Mouse (Mus musculus) small intestine, adult 2 months (tissue): ENCODE results near the gene Nmt1.

Source experiments
- CTCF ChIP-seq: fragments of 200-500 bp; IDR thresholded peaks from 2 replicates; pipeline ENCODE4 v1.5.1; 2012; ENCODE audit warnings: low read depth, mild to moderate bottlenecking, control low read depth, inconsistent platforms, low read length, moderate library complexity, mixed read lengths; ENCODE audit not compliant: insufficient replicate concordance, insufficient read length; ENCODE audit errors: extremely low read depth
- POLR2A ChIP-seq: fragments of 200-500 bp; IDR thresholded peaks from 2 replicates; pipeline ENCODE4 v1.6.1; 2012; ENCODE audit warnings: low read depth, mild to moderate bottlenecking, control low read depth, inconsistent platforms, low read length, moderate library complexity

DNA sequence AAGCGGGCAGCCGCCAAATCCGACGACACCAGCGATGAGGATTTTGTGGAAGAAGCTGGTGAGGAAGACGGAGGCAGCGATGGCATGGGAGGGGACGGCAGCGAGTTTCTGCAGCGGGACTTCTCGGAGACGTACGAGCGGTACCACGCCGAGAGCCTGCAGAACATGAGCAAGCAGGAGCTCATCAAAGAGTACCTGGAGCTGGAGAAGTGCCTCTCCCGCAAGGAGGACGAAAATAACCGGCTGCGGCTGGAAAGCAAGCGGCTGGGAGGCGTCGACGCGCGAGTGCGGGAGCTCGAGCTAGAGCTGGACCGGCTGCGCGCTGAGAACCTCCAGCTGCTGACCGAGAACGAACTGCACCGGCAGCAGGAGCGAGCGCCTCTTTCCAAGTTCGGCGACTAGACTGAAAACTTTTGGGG is 89.6 kb downstream of the Nmt1 start:
- no peak for TF ChIP-seq CTCF
- TF ChIP-seq POLR2A = no peak
